Mouse (Mus musculus): ENCODE data around the gene Cxcr2. TPM values are rescaled to one million over a fixed set of nuclear protein-coding genes. Genes with fewer than 3 reads are reported as not detected.
A peak's percentile ranks its signal among the peaks of the same experiment; 100 is the strongest.

Gene Cxcr2
- total RNA-seq (2022): under 1 TPM in 1 of 4 experiments, not detected in 3; 0.10 TPM

- DNase-seq: no peak
Measured at GRCm38 (mm10) chr1:74153461-74154184, at the start of gene Cxcr2. TSS of gene Cxcr2 (plus strand) at chr1:74153989.

GRCm38 (mm10) chr1:74105660-74106059 is 48.1 kb upstream of the Cxcr2 start:
- DNase-seq: peak; percentile 38

- DNase-seq: no peak
Measured at GRCm38 (mm10) chr1:74106214-74106613, 47.6 kb upstream of the Cxcr2 start.

- no peak for DNase-seq
Measured at GRCm38 (mm10) chr1:74107931-74108618, 45.7 kb upstream of the Cxcr2 start.

GRCm38 (mm10) chr1:74109670-74110069 is 44.1 kb upstream of the Cxcr2 start:
- DNase-seq: no peak

GRCm38 (mm10) chr1:74110932-74111695 is 42.7 kb upstream of the Cxcr2 start:
- no peak for DNase-seq

- no peak for DNase-seq
Measured at GRCm38 (mm10) chr1:74111696-74112030, 42.1 kb upstream of the Cxcr2 start.

- no peak for DNase-seq
Measured at GRCm38 (mm10) chr1:74113071-74113470, 40.7 kb upstream of the Cxcr2 start.

GRCm38 (mm10) chr1:74117876-74118275 is 35.9 kb upstream of the Cxcr2 start:
- no peak for DNase-seq

- no peak for DNase-seq
Measured at GRCm38 (mm10) chr1:74119115-74119514, 34.7 kb upstream of the Cxcr2 start.

GRCm38 (mm10) chr1:74121138-74121537 is 32.7 kb upstream of the Cxcr2 start:
- no peak for DNase-seq

GRCm38 (mm10) chr1:74121821-74122576 is 31.8 kb upstream of the Cxcr2 start:
- DNase-seq: peak; percentile 50

GRCm38 (mm10) chr1:74123215-74123614 is 30.6 kb upstream of the Cxcr2 start:
- DNase-seq: no peak

- DNase-seq: no peak
Measured at GRCm38 (mm10) chr1:74124021-74124981, 29.5 kb upstream of the Cxcr2 start, which contains the start of gene Tns1. TSS of gene Tns1 (minus strand) at chr1:74124449.

GRCm38 (mm10) chr1:74124991-74125552 is 28.7 kb upstream of the Cxcr2 start, which contains the start of gene Rufy4:
TSS of gene Rufy4 (plus strand) at chr1:74125541.
- DNase-seq: peak; percentile 71

- no peak for DNase-seq
Measured at GRCm38 (mm10) chr1:74130883-74131659, 22.7 kb upstream of the Cxcr2 start.

- no peak for DNase-seq
Measured at GRCm38 (mm10) chr1:74132011-74132410, 21.8 kb upstream of the Cxcr2 start.

- no peak for DNase-seq
Measured at GRCm38 (mm10) chr1:74133954-74134353, 19.8 kb upstream of the Cxcr2 start.

- no peak for DNase-seq
Measured at GRCm38 (mm10) chr1:74135326-74135950, 18.4 kb upstream of the Cxcr2 start.

GRCm38 (mm10) chr1:74139415-74139814 is 14.4 kb upstream of the Cxcr2 start:
- DNase-seq: no peak

Measured in adrenal gland, adult 8-10 months (tissue).